Mouse (Mus musculus) CH12.LX (cell line): ENCODE measurements around the gene Fgfr2. TPM values are rescaled to one million over a fixed set of nuclear protein-coding genes. Genes with fewer than 3 reads are reported as not detected.

ENCODE experiments used
- DNase-seq: peaks from one replicate; pipeline ENCODE4 v3.0.0-alpha.2; 2013; ENCODE audit errors: extremely low read depth
- H3K27ac ChIP-seq: 2 replicates; pipeline ENCODE4 v1.5.1; 2012; ENCODE audit warnings: low read depth, mild to moderate bottlenecking, control low read depth, moderate library complexity; ENCODE audit not compliant: insufficient read depth
- H3K27me3 ChIP-seq: replicated peaks from 2 replicates; pipeline ENCODE3; 2012; ENCODE audit warnings: inconsistent platforms
- H3K36me3 ChIP-seq, 2 experiments: replicated peaks in 1 of 2; 2 replicates each; pipeline versions ENCODE3 to v1.6.1; 2012; ENCODE audit warnings: inconsistent platforms in 1 of 2, low read length in 1 of 2, mild to moderate bottlenecking in 1 of 2, mixed read lengths in 1 of 2, moderate library complexity in 1 of 2; ENCODE audit not compliant: control insufficient read depth in 1 of 2, insufficient read depth in 1 of 2
- H3K4me1 ChIP-seq, 2 experiments: 2 replicates each; pipeline ENCODE4 v1.6.1; 2012; ENCODE audit warnings: inconsistent platforms in 1 of 2, moderate library complexity in 1 of 2; ENCODE audit not compliant: insufficient read depth in 2 of 2, control insufficient read depth in 1 of 2
- H3K4me2 ChIP-seq: 2 replicates; pipeline ENCODE4 v1.6.1; 2012; ENCODE audit warnings: low read depth, mild to moderate bottlenecking, control low read depth; ENCODE audit not compliant: poor library complexity, insufficient read depth, severe bottlenecking
- H3K4me3 ChIP-seq, 3 experiments: fragments of 150-350 bp in 1 of 3; sonication (generic) in 1 of 3; replicated peaks in 1 of 3; 2 replicates each; pipeline versions ENCODE3 to v1.5.1; 2011 to 2012; ENCODE audit warnings: low read depth in 2 of 3, low read length in 2 of 3, mild to moderate bottlenecking in 2 of 3, moderate library complexity in 2 of 3, control low read depth in 1 of 3, improper control_type of control experiment in 1 of 3, inconsistent platforms in 1 of 3, mixed read lengths in 1 of 3; ENCODE audit not compliant: poor library complexity in 1 of 3
- H3K79me2 ChIP-seq: replicated peaks from 2 replicates; pipeline ENCODE4 v1.6.1; 2012; ENCODE audit warnings: mild to moderate bottlenecking, moderate library complexity; ENCODE audit not compliant: control insufficient read depth, poor library complexity, insufficient read depth, severe bottlenecking; ENCODE audit errors: extremely low read depth
- H3K9ac ChIP-seq: 2 replicates; pipeline ENCODE4 v1.6.1; 2012; ENCODE audit warnings: low read depth, mild to moderate bottlenecking, control low read depth, moderate library complexity; ENCODE audit not compliant: insufficient read depth
- H3K9me3 ChIP-seq: replicated peaks from 2 replicates; pipeline ENCODE3; 2012; ENCODE audit warnings: low read length, inconsistent platforms, mixed read lengths
- BHLHE40 ChIP-seq: IDR thresholded peaks from 2 replicates; pipeline ENCODE4 v1.6.1; 2011; ENCODE audit warnings: mild to moderate bottlenecking, low read depth, low read length, improper control_type of control experiment
- CHD1 ChIP-seq: IDR thresholded peaks from 2 replicates; pipeline ENCODE4 v1.6.1; 2012; ENCODE audit warnings: low read depth, low read length, improper control_type of control experiment, inconsistent platforms
- CTCF ChIP-seq, 2 experiments: IDR thresholded peaks in 1 of 2; conservative IDR thresholded peaks in 1 of 2; 2 replicates each; pipeline ENCODE4 v1.5.1; 2011 to 2012; ENCODE audit warnings: low read depth in 2 of 2, low read length in 2 of 2, improper control_type of control experiment in 1 of 2, inconsistent platforms in 1 of 2, mild to moderate bottlenecking in 1 of 2, moderate library complexity in 1 of 2
- E2F4 ChIP-seq: IDR thresholded peaks from 2 replicates; pipeline ENCODE4 v1.6.1; 2011; ENCODE audit warnings: low read depth, low read length, improper control_type of control experiment; ENCODE audit not compliant: insufficient replicate concordance
- ETS1 ChIP-seq: conservative IDR thresholded peaks from 2 replicates; pipeline ENCODE4 v1.6.1; 2012; ENCODE audit warnings: low read depth, mild to moderate bottlenecking, inconsistent platforms, low read length, improper control_type of control experiment, moderate library complexity
- GABPA ChIP-seq: IDR thresholded peaks from 2 replicates; pipeline ENCODE4 v1.6.1; 2012; ENCODE audit warnings: low read depth, low read length, improper control_type of control experiment, inconsistent platforms; ENCODE audit not compliant: insufficient replicate concordance
- HCFC1 ChIP-seq: IDR thresholded peaks from 2 replicates; pipeline ENCODE4 v1.6.1; 2012; ENCODE audit warnings: low read depth, mild to moderate bottlenecking, inconsistent platforms, low read length, improper control_type of control experiment
- JUN ChIP-seq: IDR thresholded peaks from 2 replicates; pipeline ENCODE4 v1.6.1; 2011; ENCODE audit warnings: low read depth, mild to moderate bottlenecking, low read length, improper control_type of control experiment, moderate library complexity; ENCODE audit not compliant: insufficient read depth
- JUND ChIP-seq: conservative IDR thresholded peaks from 2 replicates; pipeline ENCODE4 v1.6.1; 2011; ENCODE audit warnings: low read depth, low read length, improper control_type of control experiment
- KAT2A ChIP-seq: IDR thresholded peaks from 2 replicates; pipeline ENCODE4 v1.6.1; 2012; ENCODE audit warnings: low read length, improper control_type of control experiment, inconsistent platforms; ENCODE audit not compliant: insufficient replicate concordance
- MAFK ChIP-seq: IDR thresholded peaks from 2 replicates; pipeline ENCODE4 v1.6.1; 2011; ENCODE audit warnings: low read length, improper control_type of control experiment; ENCODE audit not compliant: insufficient replicate concordance
- MAX ChIP-seq: IDR thresholded peaks from 2 replicates; pipeline ENCODE4 v1.6.1; 2011; ENCODE audit warnings: low read length, improper control_type of control experiment
- MYC ChIP-seq: IDR thresholded peaks from 2 replicates; pipeline ENCODE4 v1.6.1; 2011; ENCODE audit warnings: low read depth, mild to moderate bottlenecking, improper control_type of control experiment, low read length
- NELFE ChIP-seq: IDR thresholded peaks from 2 replicates; pipeline ENCODE4 v1.6.1; 2011; ENCODE audit warnings: low read depth, low read length, improper control_type of control experiment
- NRF1 ChIP-seq: IDR thresholded peaks from 2 replicates; pipeline ENCODE4 v1.6.1; 2014; ENCODE audit warnings: low read depth, mild to moderate bottlenecking, inconsistent platforms, low read length, improper control_type of control experiment, moderate library complexity
- PAX5 ChIP-seq: IDR thresholded peaks from 2 replicates; pipeline ENCODE4 v1.6.1; 2012; ENCODE audit warnings: low read length, inconsistent platforms, mixed read lengths
- POLR2A ChIP-seq: IDR thresholded peaks from 2 replicates; pipeline ENCODE4 v1.6.1; 2011; ENCODE audit warnings: low read depth, mild to moderate bottlenecking, improper control_type of control experiment, low read length
- POLR2AphosphoS2 ChIP-seq: IDR thresholded peaks from 2 replicates; pipeline ENCODE4 v1.6.1; 2011; ENCODE audit warnings: low read depth, low read length, improper control_type of control experiment
- RAD21 ChIP-seq: IDR thresholded peaks from 2 replicates; pipeline ENCODE4 v1.6.1; 2011; ENCODE audit warnings: low read depth, mild to moderate bottlenecking, low read length, improper control_type of control experiment, moderate library complexity
- RCOR1 ChIP-seq: conservative IDR thresholded peaks from 2 replicates; pipeline ENCODE4 v1.6.1; 2012; ENCODE audit warnings: low read depth, mild to moderate bottlenecking, inconsistent platforms, low read length, improper control_type of control experiment
- SIN3A ChIP-seq: IDR thresholded peaks from 2 replicates; pipeline ENCODE4 v1.6.1; 2012; ENCODE audit warnings: low read length, improper control_type of control experiment, inconsistent platforms
- SMC3 ChIP-seq: IDR thresholded peaks from 2 replicates; pipeline ENCODE4 v1.6.1; 2011; ENCODE audit warnings: low read depth, low read length, improper control_type of control experiment
- TBP ChIP-seq: conservative IDR thresholded peaks from 2 replicates; pipeline ENCODE4 v1.6.1; 2011; ENCODE audit warnings: low read depth, low read length, improper control_type of control experiment
- TCF12 ChIP-seq: IDR thresholded peaks from 2 replicates; pipeline ENCODE4 v1.6.1; 2014; ENCODE audit warnings: low read depth, mild to moderate bottlenecking, inconsistent platforms, low read length, improper control_type of control experiment
- UBTF ChIP-seq: IDR thresholded peaks from 2 replicates; pipeline ENCODE4 v1.6.1; 2012; ENCODE audit warnings: low read depth, mild to moderate bottlenecking, inconsistent platforms, low read length, improper control_type of control experiment, moderate library complexity
- USF1 ChIP-seq: IDR thresholded peaks from 2 replicates; pipeline ENCODE4 v1.6.1; 2014; ENCODE audit warnings: low read depth, mild to moderate bottlenecking, inconsistent platforms, low read length, improper control_type of control experiment
- USF2 ChIP-seq: conservative IDR thresholded peaks from 2 replicates; pipeline ENCODE4 v1.6.1; 2011; ENCODE audit warnings: low read depth, low read length, improper control_type of control experiment
- ZC3H11A ChIP-seq: IDR thresholded peaks from 2 replicates; pipeline ENCODE4 v1.6.1; 2012; ENCODE audit warnings: low read depth, mild to moderate bottlenecking, inconsistent platforms, low read length, improper control_type of control experiment
- ZMIZ1 ChIP-seq: IDR thresholded peaks from 2 replicates; pipeline ENCODE4 v1.6.1; 2012; ENCODE audit warnings: low read depth, mild to moderate bottlenecking, inconsistent platforms, low read length, improper control_type of control experiment
- ZNF384 ChIP-seq: IDR thresholded peaks from 2 replicates; pipeline ENCODE4 v1.6.1; 2012; ENCODE audit warnings: low read depth, low read length, improper control_type of control experiment, inconsistent platforms
- dilution Hi-C: fragments of 300-500 bp; cut with MboI; formaldehyde crosslinking; loops from 2 replicates; pipeline ENCODE4 v1.14.3; 2020; ENCODE audit warnings: low sequenced_read_pairs; ENCODE audit not compliant: extremely low pct_unique_long_range_greater_than_20kb, extremely low pct_ligation_motif_present
- in situ Hi-C: fragments of 300-500 bp; cut with MboI; formaldehyde crosslinking; loops from 3 replicates; pipeline ENCODE4 v1.14.3; 2019; ENCODE audit warnings: low sequenced_read_pairs, low pct_ligation_motif_present, low pct_unique_long_range_greater_than_20kb, mixed read lengths
- polyA plus RNA-seq: library from polyadenylated mRNA; unstranded; fragments of >175 nt; gene quantifications from 2 replicates; pipeline ENCODE4 v1.2.1, GENCODE M21; 2012; ENCODE audit warnings: low read depth; ENCODE audit not compliant: insufficient read length
- total RNA-seq, 2 experiments: library from RNA; depleted of rRNA; stranded (reverse); fragments of 300-350 nt in 1 of 2; fragments of >200 nt in 1 of 2; gene quantifications; 2 replicates each; pipeline ENCODE4 v1.2.3; 2012 to 2014

Gene Fgfr2
- total and polyA plus RNA-seq, 3 experiments = not detected

GRCm38 (mm10) chr7:132287340-132287664 is 835.8 kb downstream of the Fgfr2 start:
- no peaks in the 10 kb centered on the region for H3K79me2 ChIP-seq
- peaks cover 27% of the 10 kb centered on the region for H3K27me3 ChIP-seq
- no peaks in the 10 kb centered on the region for H3K9me3 ChIP-seq
- DNase-seq = no peak
- no peaks in the 10 kb centered on the region for H3K36me3 ChIP-seq
- H3K9ac ChIP-seq = no peak overlapping the region
- no peak overlapping the region for H3K4me3 ChIP-seq
- dilution Hi-C loops (no loop called here), in situ Hi-C loops (no loop called here)
- H3K27ac ChIP-seq = no peak overlapping the region
- no peak overlapping the region for H3K4me2 ChIP-seq
- peaks cover 21 to 23% of the 10 kb centered on the region in 2 experiments for H3K4me1 ChIP-seq
- no peak for TF ChIP-seq PAX5
- no peak for TF ChIP-seq UBTF
- no peak for TF ChIP-seq ZC3H11A
- TF ChIP-seq POLR2AphosphoS2 = no peak
- TF ChIP-seq MAX = no peak
- TF ChIP-seq USF2 = no peak
- no peak for TF ChIP-seq MYC
- no peak for TF ChIP-seq KAT2A
- no peak for TF ChIP-seq E2F4
- no peak for TF ChIP-seq CHD1
- TF ChIP-seq ETS1 = no peak
- TF ChIP-seq ZNF384 = no peak
- TF ChIP-seq CTCF (conservative IDR thresholded peaks at IDR 0.05 in 1 of 2, IDR thresholded peaks at IDR 0.05 in 1 of 2; ENCODE audit: low read depth in 2 of 2, low read length in 2 of 2) = no peak
- no peak for TF ChIP-seq NRF1
- TF ChIP-seq GABPA = no peak
- TF ChIP-seq TCF12 = no peak
- no peak for TF ChIP-seq SIN3A
- TF ChIP-seq ZMIZ1 = no peak

GRCm38 (mm10) chr7:132286630-132287339 is 836.4 kb downstream of the Fgfr2 start:
- in situ Hi-C loops (no loop called here), dilution Hi-C loops (no loop called here)
- no peak overlapping the region for H3K27ac ChIP-seq
- H3K4me1 ChIP-seq = peaks cover 25 to 28% of the 10 kb centered on the region in 2 experiments
- no peak overlapping the region for H3K9ac ChIP-seq
- TF ChIP-seq HCFC1 = no peak
- no peak for TF ChIP-seq ZC3H11A
- no peak for TF ChIP-seq POLR2A
- no peak for TF ChIP-seq JUND
- no peak for TF ChIP-seq CHD1
- no peak for TF ChIP-seq KAT2A
- TF ChIP-seq MAFK = no peak
- TF ChIP-seq CTCF (conservative IDR thresholded peaks at IDR 0.05 in 1 of 2, IDR thresholded peaks at IDR 0.05 in 1 of 2; ENCODE audit: low read depth in 2 of 2, low read length in 2 of 2) = no peak
- TF ChIP-seq TBP = no peak
- TF ChIP-seq NELFE = no peak
- TF ChIP-seq GABPA = no peak
- TF ChIP-seq RAD21 = no peak
- TF ChIP-seq BHLHE40 = no peak
- no peak for TF ChIP-seq MYC
- no peak for TF ChIP-seq USF1
- TF ChIP-seq JUN = no peak
- TF ChIP-seq USF2 = no peak
- TF ChIP-seq RCOR1 = no peak
- no peak for TF ChIP-seq SMC3
- TF ChIP-seq UBTF = no peak
- H3K36me3 ChIP-seq = no peaks in the 10 kb centered on the region
- DNase-seq = no peak
- H3K79me2 ChIP-seq = no peaks in the 10 kb centered on the region
- no peak overlapping the region for H3K4me2 ChIP-seq
- no peak overlapping the region for H3K4me3 ChIP-seq
- no peaks in the 10 kb centered on the region for H3K9me3 ChIP-seq
- H3K27me3 ChIP-seq = peaks cover 23% of the 10 kb centered on the region
